Mouse (Mus musculus): ENCODE measurements at regions not wholly inside any gene's neighbourhood (a gene's known extent, or its start where the extent isn't known, plus 50 kb on each side); places are given as distances from the start of the nearest gene placed in this dataset.
A peak's percentile ranks its signal among the peaks of the same experiment; 100 is the strongest.

DNA sequence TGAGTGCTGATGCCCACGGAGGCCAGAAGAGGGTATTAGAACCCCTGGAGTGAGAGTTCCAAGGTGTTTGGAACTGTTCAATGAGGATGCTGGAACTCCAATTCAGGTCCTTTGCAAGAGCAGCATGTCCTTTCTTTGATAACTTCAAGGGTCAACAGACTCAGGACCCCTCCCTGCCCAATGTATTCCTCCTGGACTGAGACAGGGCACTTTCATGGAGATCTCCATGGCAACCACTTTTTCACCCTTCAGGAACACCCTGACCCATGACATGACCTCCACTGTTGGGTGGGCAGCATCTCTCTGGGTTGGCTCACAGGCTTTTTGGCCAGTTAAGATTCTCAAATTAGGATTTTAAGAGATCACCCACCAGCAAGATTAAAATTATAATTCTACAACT lies 117.4 kb upstream of the Sulf2 start:
- DNase-seq (ENCODE audit: extremely low spot score): peak; percentile 35

DNA sequence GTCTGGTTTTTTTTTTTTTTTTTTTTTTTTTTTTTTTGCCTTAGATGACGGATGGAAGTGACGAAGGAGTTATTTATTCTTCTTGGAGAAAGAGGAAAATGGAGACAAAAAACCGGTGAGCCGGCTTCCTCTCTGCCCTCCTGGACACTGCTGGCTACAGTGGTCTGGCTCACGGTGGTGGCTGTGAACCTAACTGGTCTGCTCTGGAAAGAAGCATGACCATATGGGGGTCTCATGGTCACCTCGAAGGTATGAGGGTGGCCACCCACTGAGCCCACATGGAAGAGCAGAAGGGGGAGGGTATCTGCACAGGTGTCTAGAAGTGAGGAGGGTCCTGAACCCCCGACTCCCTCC lies 116.7 kb upstream of the Sulf2 start:
- DNase-seq (ENCODE audit: extremely low spot score): no peak

DNA sequence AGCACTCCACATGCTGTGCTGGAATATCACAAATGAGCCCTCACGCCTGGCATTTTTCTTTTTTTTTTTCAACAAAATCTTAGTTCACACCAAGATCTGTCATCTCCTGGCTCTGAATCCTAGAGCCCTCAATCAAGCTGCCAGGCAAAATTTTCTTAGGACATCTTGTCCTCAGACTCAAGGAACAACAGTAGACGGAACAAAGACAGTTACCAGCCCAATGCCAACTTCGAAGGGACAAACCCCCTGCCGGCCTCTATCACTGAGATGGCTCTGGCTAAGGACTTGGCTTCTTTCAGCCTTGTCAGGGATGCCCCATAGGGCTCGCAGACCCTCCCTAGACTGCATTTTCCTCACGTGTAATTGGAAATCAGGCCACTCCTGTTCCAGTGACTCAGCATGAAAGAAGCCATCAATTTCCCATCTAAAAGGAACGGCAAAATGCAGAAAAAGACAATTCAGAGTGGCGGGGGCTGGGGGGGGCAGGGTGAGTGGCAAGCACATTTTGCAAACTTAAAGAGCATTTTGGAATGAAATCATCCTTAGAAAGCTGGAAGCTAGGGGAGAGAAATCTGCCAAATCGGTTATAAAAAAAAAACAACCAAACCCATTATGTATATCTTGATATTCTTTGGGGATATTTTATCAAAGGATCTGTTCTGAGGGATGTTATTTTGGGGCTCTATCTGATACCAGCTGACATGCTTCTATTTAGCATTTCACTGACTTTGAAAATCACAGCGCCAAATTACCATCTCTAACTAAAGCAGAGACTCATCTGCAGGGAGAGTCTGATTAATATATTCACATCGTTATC lies 116.1 kb upstream of the Sulf2 start:
- no peak for DNase-seq (ENCODE audit: extremely low spot score)

DNA sequence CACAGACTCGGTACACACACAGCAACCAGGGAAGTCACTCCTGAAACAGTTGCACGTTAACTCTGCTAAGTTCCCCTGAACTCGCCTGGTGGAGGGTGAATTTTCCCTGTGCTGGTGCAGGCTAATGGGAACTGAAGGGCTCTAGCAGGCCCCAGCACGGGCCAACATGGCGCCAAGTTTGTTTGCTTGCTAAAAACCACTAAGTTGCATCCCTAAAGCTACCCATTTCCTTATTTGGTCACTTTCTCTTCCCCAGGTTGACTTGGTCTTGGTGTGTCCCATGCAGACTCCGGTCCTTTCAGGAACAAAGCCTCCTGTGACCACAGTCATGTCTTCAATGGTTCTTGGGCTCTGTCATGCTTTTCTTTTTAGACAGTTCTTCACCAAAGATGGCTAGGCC lies 114.5 kb upstream of the Sulf2 start:
- no peak for DNase-seq (ENCODE audit: extremely low spot score)

DNA sequence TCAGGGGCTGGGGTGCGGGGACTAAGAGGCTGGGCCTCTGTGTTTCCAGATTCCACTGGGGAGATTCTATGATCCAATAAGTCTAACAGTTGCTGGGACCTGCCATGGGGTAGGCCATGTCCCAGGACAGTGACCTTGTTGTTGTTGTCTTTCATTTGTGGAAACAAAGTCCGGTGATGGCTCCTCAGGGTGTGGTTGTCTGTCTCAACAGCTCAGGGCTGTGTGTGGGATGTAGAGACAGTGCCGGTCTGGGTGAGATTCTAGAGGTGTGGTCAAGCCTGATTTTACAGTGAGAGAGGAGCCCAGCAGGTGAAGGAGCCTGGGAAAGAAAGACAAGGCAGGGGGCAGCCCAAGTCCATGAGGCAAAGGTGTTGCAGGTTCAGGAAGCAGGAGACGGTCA lies 111.5 kb upstream of the Sulf2 start:
- DNase-seq (ENCODE audit: extremely low spot score): no peak

DNA sequence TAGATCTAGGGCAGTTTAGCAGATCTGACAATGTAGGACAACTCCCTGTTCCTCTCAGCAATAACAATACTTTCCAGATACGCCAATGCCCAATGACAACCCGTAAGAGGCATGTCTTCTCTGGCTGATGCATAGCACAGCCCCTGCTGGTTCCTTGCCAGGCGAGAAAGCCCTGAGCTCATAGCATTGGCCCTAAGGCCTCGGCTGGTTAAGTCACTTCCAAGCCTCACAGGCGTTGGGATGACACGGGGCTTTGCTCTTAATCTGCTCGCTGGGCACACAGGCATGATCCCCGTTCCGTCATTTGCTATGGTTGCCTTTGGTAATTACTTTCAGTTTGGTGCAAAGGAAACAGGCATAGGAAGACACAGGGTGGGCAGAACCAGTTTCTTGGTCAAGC lies 111.0 kb upstream of the Sulf2 start:
- DNase-seq (ENCODE audit: extremely low spot score): no peak

DNA sequence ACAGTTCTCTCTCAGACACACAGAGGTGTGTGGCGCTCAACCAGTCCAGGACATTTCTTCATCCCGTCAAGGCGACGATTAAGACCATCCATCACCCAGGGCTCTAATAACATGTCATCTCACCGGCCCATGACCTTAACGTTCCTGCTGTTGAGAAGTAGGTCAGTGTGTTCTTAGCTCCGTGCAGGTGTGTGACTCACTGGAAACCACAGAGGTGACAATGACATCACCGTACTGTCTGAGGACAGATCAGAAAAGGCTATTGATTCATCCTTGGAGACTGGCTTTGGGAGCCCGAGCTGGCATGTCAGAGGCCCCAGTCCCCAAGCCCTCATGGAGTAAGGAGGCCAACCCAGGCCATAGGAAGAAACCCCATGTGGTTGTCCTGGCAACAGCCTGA lies 109.3 kb upstream of the Sulf2 start:
- DNase-seq (ENCODE audit: extremely low spot score): no peak

DNA sequence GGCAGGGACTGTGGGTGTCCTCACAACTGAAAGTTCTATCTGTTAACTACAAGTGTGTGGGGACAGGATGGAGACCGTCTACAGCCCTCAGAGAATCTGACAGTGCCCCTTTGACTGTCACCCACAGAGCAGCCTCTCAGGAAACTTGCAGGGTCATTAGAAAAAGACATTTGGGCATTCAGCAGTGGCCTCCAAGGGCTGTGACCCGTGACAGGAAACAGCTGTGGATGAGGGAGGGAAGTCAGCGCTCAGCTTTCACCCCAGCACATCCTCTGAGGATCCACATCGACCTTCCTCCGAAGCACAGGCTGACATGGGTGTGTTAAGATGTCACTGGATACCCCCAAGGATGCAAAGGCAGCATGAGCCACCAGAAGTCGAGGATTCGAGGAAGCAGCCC lies 106.3 kb upstream of the Sulf2 start:
- peak; percentile 60 for DNase-seq (ENCODE audit: extremely low spot score)

DNA sequence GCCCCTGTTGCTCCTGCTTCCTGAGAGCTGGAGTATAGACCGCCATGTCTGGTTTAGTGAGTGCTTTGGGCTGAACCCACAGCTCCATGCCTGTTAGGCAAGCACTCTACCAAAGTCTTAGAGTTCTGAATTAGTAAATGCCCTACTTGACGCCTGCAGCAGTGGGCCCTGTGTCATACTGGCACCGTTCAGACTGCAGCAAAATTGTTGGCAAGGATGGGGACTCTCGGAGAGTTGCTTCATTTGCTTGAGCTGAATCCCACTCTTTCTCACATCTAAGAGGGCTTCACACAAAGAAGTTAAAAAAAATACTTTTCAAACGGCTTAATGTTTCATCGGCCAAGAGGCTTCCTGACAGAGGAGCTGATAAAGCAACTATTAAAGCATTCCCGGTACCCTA lies 105.6 kb upstream of the Sulf2 start:
- no peak for DNase-seq (ENCODE audit: extremely low spot score)

DNA sequence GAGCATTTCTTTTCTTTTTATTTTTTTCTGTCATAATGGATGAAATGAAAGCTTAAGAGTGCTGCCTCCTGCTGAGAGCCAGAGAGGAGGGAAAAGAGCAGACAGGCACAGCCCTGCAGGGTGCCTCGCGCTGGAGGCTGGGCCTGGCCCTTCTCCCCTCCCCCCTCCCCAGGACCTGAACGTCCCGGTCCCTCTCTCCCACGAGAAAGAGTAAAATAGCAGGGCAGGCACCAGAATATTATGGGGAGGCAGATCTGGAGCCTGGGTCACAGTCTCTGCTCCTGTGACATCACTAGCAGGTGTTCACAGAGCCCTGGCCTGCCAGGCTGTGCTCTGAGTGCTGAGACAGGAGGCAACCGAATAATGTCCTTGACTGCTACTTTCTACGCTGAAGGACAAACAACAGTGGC lies 103.3 kb upstream of the Sulf2 start:
- no peak for DNase-seq (ENCODE audit: extremely low spot score)

DNA sequence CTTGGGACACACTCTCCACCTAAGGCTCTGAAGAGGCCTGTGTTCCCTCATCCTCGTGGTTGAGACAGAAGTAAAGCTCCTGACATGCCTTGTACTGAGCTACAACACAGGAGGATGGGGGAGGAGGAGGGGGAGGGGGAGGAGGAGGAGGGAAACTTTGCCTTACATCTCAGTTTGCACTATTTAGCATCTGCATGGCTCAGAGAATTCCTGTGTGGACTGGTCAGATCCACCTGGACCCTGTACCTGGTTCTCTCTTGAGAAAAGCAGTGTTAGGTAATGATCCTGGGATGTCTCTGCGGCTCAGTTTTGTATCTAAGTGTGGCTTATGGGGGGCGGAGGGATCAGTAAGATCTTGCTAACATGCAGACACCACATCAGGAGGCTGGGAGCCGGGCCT lies 102.2 kb upstream of the Sulf2 start:
- DNase-seq (ENCODE audit: extremely low spot score): no peak

DNA sequence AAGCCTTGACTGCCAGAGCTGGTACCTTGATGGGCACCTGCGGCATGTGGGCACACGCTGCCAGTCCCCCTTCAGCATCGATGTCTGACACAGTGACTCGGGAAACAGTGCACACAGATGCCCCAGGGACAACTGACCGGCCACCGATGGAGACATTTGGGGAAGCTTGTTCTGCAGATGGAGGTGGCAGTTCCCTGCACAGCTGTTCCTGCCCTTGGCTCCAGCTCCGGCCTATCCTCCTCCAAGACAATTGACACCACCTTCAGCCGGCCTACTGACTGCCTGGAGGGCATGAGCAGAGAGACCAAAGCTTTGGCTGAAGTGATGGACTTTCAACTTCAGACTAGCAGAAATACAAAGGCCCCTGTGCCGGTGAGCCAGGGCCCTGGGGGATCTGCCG lies 100.7 kb upstream of the Sulf2 start:
- no peak for DNase-seq (ENCODE audit: extremely low spot score)

DNA sequence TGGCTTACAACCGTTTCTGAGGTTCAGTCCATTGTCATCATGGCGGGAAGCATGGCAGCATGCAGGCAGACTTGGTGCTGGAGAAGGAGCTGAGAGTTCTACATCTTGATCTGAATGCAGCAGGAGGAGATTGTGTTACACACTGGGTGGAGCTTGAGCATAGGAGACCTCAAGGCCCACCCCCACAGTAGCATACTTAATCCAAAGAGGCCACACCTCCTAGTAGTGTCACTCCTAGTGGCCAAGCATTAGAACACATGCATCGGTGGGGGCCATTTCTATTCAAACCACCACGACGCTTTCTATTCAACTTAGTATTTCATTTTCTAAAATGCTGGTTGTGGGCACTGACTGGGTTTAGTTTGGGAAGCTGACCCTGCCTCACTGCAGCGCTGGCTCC lies 99.1 kb upstream of the Sulf2 start:
- DNase-seq (ENCODE audit: extremely low spot score): no peak

DNA sequence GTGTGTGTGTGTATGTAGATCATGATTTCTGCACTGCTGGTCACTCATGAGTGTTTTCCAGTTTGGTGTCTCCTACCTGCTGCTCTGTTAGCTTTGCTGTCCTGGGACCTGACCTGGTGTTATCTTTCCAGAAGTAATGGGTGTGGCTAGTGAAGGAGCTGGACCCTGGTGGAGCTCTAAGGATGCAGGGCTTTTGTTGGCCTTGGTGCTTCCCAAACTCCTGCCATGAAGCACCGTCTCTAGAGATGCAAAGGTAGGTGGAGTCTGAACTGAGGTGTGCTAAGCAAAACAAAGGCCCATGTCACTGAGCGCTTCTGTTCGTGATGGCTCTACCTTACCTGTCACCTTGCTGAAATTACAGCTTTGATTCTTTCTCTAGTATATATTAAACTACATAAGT lies 96.6 kb upstream of the Sulf2 start:
- no peak for DNase-seq (ENCODE audit: extremely low spot score)

DNA sequence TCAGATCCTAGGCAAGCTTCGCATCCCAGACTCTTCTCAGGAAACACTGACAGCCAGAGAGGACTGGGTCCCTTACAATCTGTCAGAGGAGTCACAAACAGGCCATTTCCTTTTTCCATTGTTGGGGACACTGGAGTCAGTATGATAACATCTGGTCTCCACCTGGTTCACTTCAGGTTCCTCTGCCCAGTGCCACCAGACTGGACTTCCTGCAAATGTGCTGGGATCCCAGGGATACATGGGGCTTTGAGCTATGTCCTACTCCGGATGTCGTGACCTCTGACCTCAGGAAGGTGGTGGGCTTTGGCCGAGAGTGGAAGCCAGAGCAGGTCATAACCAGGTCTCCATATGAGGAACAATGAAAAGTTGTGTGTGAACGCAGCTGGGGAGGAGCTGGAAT lies 96.0 kb upstream of the Sulf2 start:
- peak; percentile 51 for DNase-seq (ENCODE audit: extremely low spot score)

DNA sequence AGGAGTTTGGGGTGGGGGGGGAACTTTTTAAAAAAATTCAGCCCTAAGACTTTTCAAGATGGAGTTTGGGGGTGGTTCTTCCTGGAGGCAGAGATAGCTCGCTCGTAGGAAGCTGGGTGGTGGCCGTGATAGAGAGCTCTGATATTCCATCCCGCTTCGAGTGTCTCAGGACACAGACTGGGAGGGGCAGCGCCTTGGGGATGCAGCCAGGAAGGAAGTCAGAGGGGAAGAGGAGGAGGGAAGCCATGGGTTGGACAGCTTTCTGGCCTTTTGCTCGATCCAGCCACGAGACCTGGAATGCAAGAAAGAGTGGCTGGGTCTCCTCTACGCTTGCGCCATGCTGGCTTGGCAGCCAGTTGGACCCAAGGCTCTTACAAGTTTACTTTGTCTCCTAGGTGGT lies 95.1 kb upstream of the Sulf2 start:
- no peak for DNase-seq (ENCODE audit: extremely low spot score)

DNA sequence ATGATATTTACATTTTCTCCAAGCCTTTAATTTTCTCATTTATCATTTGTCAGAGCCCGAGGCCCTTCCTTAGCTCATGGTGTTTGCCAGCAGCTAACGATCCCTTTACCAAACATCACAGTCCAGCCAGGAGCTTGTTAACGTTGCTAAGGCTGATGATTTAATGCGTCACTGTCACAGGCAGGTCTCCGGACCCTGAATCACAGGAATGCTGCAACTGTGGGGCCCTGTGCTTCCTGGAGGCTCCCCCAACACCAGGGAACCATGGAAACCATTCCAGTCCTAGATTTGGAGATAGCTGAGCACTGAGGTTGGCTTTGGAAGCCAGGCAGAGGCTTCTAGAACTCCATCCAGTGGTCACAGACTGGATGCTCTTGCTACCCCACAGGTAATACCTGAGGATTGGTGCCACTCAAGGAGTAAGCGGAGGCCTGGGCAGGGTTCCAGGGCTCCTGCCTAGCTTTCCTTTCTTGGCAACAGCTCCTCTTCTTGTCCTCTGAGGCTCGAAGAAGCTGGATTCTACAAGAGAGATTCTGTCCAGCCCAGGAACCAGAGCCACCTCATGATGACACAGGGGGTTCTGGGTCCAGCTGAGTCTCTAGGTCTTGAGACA lies 94.0 kb upstream of the Sulf2 start:
- DNase-seq (ENCODE audit: extremely low spot score): no peak

DNA sequence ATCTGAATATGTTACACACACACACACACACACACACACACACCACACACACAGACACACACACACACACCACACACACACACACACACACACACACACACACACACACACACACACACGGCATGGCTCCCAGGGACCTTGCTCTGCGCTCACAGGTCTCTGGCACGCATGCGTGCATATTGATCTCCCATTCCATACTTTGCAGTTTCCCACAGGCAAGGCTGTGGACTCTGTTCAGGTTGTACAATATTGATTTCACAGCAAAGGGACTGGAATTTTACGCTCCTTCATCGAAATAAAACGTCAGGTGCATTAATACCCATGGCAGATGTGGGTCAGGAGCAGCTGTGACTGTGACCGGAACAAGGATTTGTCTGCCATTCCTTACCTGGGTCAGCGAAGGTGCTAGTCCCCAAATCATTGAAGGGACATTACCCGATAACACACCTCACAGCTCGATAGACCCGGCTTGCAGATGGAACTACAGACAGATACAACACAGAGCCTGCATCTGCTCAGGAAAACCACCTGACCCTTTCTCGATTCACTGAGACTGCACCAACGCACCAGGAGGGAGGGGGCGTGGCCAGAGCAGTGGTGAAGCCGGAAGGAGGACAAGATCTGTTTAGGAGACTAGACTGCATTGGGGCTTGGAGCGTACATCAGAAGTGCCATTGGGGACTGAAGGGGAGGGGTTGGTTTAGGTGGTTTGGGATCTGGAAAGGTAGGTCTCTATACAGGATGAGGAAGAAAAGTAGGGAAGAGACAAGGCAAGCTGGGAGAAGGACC lies 91.1 kb upstream of the Sulf2 start:
- no peak for DNase-seq (ENCODE audit: extremely low spot score)

DNA sequence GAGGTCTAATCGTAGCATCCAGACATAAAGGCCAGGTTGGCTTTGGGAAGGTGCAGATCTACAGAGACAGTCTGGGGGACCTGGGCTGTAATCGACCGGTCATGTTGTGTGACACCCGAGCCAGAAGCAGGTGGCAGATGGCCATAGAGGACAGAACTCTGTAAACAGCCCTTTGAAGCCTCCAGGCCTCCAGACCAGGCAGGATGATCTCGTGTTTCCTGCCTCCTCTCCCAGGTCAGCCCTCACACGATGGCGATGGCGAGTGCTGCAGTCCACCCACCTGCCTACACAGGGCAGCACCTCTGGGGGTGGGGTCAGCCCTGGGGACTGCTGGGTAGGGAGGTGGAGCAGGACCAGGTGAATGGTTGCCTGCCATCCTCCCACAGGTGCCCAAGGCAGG lies 89.8 kb upstream of the Sulf2 start:
- no peak for DNase-seq (ENCODE audit: extremely low spot score)

DNA sequence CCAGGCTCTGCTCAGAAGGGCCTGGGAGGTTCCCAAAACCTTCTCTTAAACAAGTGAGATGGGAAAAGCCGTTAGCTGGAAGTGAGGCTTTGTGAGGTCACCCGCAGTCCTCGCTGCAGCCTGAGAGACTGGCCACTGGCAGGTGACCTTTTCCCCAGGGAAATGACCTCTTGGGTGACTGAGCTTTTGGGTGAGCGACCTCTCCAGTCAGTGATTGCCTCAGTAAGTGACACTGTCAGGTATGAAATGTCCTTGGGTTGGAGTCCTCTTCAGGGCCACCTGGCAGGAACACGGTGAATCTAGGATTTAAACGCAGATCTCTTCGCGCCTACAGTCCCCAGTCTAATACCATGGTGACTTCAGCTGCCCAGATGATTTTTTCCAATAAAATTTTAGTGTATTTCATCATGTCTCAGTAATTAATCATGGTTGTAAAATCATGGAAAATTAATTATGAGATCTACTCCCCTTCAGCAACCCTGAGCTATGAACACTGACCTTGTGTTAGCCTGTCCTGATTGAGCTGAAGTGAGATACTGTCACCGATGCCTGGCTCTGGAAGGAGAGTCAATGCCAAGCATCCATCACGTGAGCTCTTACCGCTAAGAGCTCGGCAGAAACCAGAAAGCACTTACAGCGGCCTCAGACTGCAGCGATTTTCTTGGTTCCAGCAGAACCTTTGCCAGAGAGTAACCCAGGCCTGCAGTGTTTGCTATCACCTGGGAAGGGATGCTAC lies 87.5 kb upstream of the Sulf2 start:
- no peak for DNase-seq (ENCODE audit: extremely low spot score)

DNA sequence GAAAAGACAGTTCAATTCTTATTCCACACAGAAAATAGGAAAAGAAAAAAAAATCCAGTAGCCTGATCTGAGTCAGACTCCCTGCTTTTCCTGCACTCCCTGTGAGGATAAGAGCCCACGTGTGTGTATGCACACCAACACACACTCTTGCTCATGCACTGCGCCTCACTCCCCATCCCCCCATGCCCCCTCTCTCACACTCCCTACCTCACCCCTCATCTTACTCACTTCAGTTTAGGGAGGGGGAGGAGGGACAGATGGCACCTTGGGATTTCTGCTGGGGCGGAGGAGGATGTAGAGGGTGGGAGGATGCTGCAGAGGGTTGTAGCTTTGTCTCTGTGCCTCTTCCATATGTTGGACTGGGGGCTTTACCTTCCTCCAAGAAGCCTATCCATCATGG lies 85.8 kb upstream of the Sulf2 start:
- no peak for DNase-seq (ENCODE audit: extremely low spot score)

DNA sequence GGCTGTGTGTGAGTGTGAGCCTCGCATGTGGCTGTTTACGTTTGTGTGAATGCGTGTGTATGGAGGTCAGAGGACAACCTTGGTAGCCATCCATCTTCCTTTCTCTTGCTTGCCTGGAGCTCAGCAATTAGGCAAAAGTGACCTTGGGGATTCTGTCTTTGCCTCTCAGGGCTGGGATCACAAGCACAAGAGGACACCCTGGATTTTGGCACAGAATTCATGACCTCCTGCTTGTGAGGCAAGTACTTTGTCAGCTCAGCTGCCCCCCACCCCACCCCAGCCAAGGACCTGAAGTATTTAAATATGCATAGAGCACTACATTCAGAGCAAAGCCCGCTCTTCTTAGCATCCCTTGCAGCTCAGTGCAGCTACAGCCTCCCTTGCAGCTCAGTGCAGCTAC lies 84.6 kb upstream of the Sulf2 start:
- DNase-seq (ENCODE audit: extremely low spot score): no peak

All from embryo, embryonic 9.5 days (tissue).